Mouse (Mus musculus) neural tube, embryonic 13.5 days (tissue): Measurements from ENCODE around the gene Srcap. TPM values are rescaled to one million over a fixed set of nuclear protein-coding genes. Genes with fewer than 3 reads are reported as not detected.

ENCODE experiments used
- microRNA-seq: library from miRNA; unstranded; fragments of <30 nt; microRNA quantifications from one replicate; pipeline ENCODE4, GENCODE M21; 2016
- polyA plus RNA-seq: library from polyadenylated mRNA; unstranded; fragments of >200 nt; fragmentation: Nextera tagmentation; extraction: Ambion mirVana; gene quantifications from 2 replicates; pipeline ENCODE4 v1.2.1, GENCODE M21; 2015

Gene Srcap
- polyA plus RNA-seq, 1 experiment from 2014 or later = 50.1 TPM

Small RNAs within 50 kb of the gene (microRNA-seq; reads per million reads assigned to microRNA genes)
- gene Gm47278 (not detected), gene Mir7060 (not detected)

Other genes with a start within 250 kb of the Srcap start
- 61.4 and 65.2 TPM in 2 replicates for gene Sephs2, start 237.9 kb upstream of the Srcap start, polyA plus RNA-seq
- 0.31 and 0.41 TPM in 2 replicates for gene Itgal, start 215.7 kb upstream of the Srcap start, polyA plus RNA-seq
- 17.2 and 17.9 TPM in 2 replicates for gene Zfp768, start 166.4 kb upstream of the Srcap start, polyA plus RNA-seq
- gene Zfp747, start 135.9 kb upstream of the Srcap start, polyA plus RNA-seq = 8.5 and 8.6 TPM in 2 replicates
- 4.2 and 5.0 TPM in 2 replicates for gene 9130019O22Rik, start 124.8 kb upstream of the Srcap start, polyA plus RNA-seq
- gene E430018J23Rik, start 118.4 kb upstream of the Srcap start, polyA plus RNA-seq = 5.2 and 5.7 TPM in 2 replicates
- gene Zfp764, start 105.2 kb upstream of the Srcap start, polyA plus RNA-seq = 4.0 and 4.5 TPM in 2 replicates
- 31.1 and 37.7 TPM in 2 replicates for gene Zfp688, start 89.9 kb upstream of the Srcap start, polyA plus RNA-seq
- gene Zfp689, start 62.8 kb upstream of the Srcap start, polyA plus RNA-seq = 13.0 and 15.2 TPM in 2 replicates
- gene Prr14, start 52.4 kb upstream of the Srcap start, polyA plus RNA-seq = 42.4 and 44.5 TPM in 2 replicates
- gene Fbrs, start 32.8 kb upstream of the Srcap start, polyA plus RNA-seq = 12.1 and 12.6 TPM in 2 replicates
- 15.7 and 16.6 TPM in 2 replicates for gene Gm42715, start 7.6 kb downstream of the Srcap start, polyA plus RNA-seq
- 4.5 and 4.8 TPM in 2 replicates for gene Tmem265, start 49.4 kb downstream of the Srcap start, polyA plus RNA-seq
- 59.1 and 62.8 TPM in 2 replicates for gene Phkg2, start 61.4 kb downstream of the Srcap start, polyA plus RNA-seq
- 9.2 and 11.2 TPM in 2 replicates for gene Ccdc189, start 76.6 kb downstream of the Srcap start, polyA plus RNA-seq
- 43.5 and 48.3 TPM in 2 replicates for gene Rnf40, start 76.8 kb downstream of the Srcap start, polyA plus RNA-seq
- gene Zfp629, start 103.8 kb downstream of the Srcap start, polyA plus RNA-seq = 22.8 and 23.1 TPM in 2 replicates
- 41.2 and 44.9 TPM in 2 replicates for gene Bcl7c, start 196.9 kb downstream of the Srcap start, polyA plus RNA-seq
- gene Ctf1, start 200.8 kb downstream of the Srcap start, polyA plus RNA-seq = 4.5 and 4.9 TPM in 2 replicates
- gene Ctf2, start 220.2 kb downstream of the Srcap start, polyA plus RNA-seq = not detected in 2 replicates
- gene Fbxl19, start 232.6 kb downstream of the Srcap start, polyA plus RNA-seq = 8.0 and 8.8 TPM in 2 replicates